Mouse (Mus musculus) cortical plate, adult 2 months (tissue): Measurements from ENCODE around the gene Cyb5d1.

Experiments
- CTCF ChIP-seq: fragments of 200-500 bp; IDR thresholded peaks from 2 replicates; pipeline ENCODE4 v1.5.1; 2011; ENCODE audit warnings: mild to moderate bottlenecking, control low read depth, low read length; ENCODE audit not compliant: insufficient read depth; ENCODE audit errors: extremely low read depth
- POLR2A ChIP-seq: fragments of 200-500 bp; IDR thresholded peaks from 2 replicates; pipeline ENCODE4 v1.6.1; 2011; ENCODE audit warnings: mild to moderate bottlenecking, low read length, control low read depth; ENCODE audit not compliant: insufficient read depth; ENCODE audit errors: extremely low read depth

GRCm38 (mm10) chr11:69428751-69429150, 33.3 kb upstream of the Cyb5d1 start:
- TF ChIP-seq CTCF: no peak
- no peak for TF ChIP-seq POLR2A
